Mouse (Mus musculus) kidney, postnatal 36 days (tissue): ENCODE data around the gene Gnl3l.

Experiments used
- DNase-seq, 2 experiments: peaks; one replicate each; pipeline ENCODE4 v3.0.0; 2021 to 2022; ENCODE audit warnings: mixed read lengths in 2 of 2

Gene Gnl3l

GRCm38 (mm10) chrX:151016938-151017877, at the start of gene Gnl3l:
Gene Gnl3l, minus strand, starts transcription at chrX:151017322.
- peak; percentile 92 to 93 for DNase-seq

- peak in 1 of 2 experiments; percentile 15 for DNase-seq
Measured at GRCm38 (mm10) chrX:151066071-151066666, 49.0 kb upstream of the Gnl3l start.

GRCm38 (mm10) chrX:151061615-151062299, 44.6 kb upstream of the Gnl3l start:
- DNase-seq: no peak

GRCm38 (mm10) chrX:151059346-151059745, 42.2 kb upstream of the Gnl3l start:
- no peak for DNase-seq

GRCm38 (mm10) chrX:151055559-151055958, 38.4 kb upstream of the Gnl3l start:
- peak; percentile 39 to 62 for DNase-seq

- no peak for DNase-seq
Measured at GRCm38 (mm10) chrX:151054489-151054888, 37.4 kb upstream of the Gnl3l start.

- DNase-seq: no peak
Measured at GRCm38 (mm10) chrX:151050337-151050736, 33.2 kb upstream of the Gnl3l start.

- no peak for DNase-seq
Measured at GRCm38 (mm10) chrX:151049661-151050215, 32.6 kb upstream of the Gnl3l start.

- DNase-seq: peak; percentile 18 to 65
Measured at GRCm38 (mm10) chrX:151047431-151048058, 30.4 kb upstream of the Gnl3l start.

- peak; percentile 90 to 95 for DNase-seq
Measured at GRCm38 (mm10) chrX:151046777-151047430, 29.8 kb upstream of the Gnl3l start.

GRCm38 (mm10) chrX:151046321-151046720, 29.2 kb upstream of the Gnl3l start:
- DNase-seq: peak in 1 of 2 experiments; percentile 17

- DNase-seq: no peak
Measured at GRCm38 (mm10) chrX:151045850-151046249, 28.7 kb upstream of the Gnl3l start, which contains the start of gene Fgd1. Gene Fgd1, plus strand, starts transcription at chrX:151046150.

GRCm38 (mm10) chrX:151041223-151041622, 24.1 kb upstream of the Gnl3l start:
- DNase-seq: no peak

- no peak for DNase-seq
Measured at GRCm38 (mm10) chrX:151031400-151031799, 14.3 kb upstream of the Gnl3l start.

- DNase-seq: no peak
Measured at GRCm38 (mm10) chrX:151018798-151019197, 1.7 kb upstream of the Gnl3l start.

- DNase-seq: peak in 1 of 2 experiments; percentile 1
Measured at GRCm38 (mm10) chrX:151017897-151018296, 775 bp upstream of the Gnl3l start.

GRCm38 (mm10) chrX:150996775-150997174, 20.3 kb downstream of the Gnl3l start:
- DNase-seq: no peak

- peak; percentile 8 to 15 for DNase-seq
Measured at GRCm38 (mm10) chrX:150981621-150982020, 35.5 kb downstream of the Gnl3l start.

- no peak for DNase-seq
Measured at GRCm38 (mm10) chrX:150975424-150975823, 41.7 kb downstream of the Gnl3l start.

- peak in 1 of 2 experiments; percentile 8 for DNase-seq
Measured at GRCm38 (mm10) chrX:150963027-150963426, 54.1 kb downstream of the Gnl3l start.

- DNase-seq: peak in 1 of 2 experiments; percentile 13
Measured at GRCm38 (mm10) chrX:150960702-150961101, 56.4 kb downstream of the Gnl3l start.
